Mouse (Mus musculus): ENCODE measurements around the gene Myl10. TPM values are rescaled to one million over a fixed set of nuclear protein-coding genes. Genes with fewer than 3 reads are reported as not detected.

Myl10 gene
- polyA plus RNA-seq, 1 experiment from 2014 or later, result not detected

DNA sequence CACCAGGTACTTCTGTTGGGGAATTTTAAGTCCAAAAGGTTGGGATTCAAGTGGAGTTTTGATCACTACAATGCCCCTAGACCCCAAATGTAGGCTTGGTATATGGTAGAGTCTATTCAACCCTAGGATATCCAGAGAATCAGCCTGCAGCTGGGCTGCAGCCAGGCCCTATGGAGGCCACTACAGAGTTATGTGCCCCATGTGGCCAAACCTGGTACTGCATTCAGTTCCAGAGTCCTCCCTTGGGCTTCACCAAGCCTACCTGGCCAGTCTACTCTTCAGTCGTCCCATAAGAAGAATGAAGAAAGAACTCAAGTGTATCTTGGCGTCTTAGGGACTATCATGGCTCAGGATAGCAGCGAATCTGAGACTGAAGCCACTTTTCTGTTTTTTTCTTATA lies 10.8 kb downstream of the Myl10 start:
- H3K27me3 ChIP-seq, result no peaks in the 10 kb centered on the region
- in situ Hi-C loops (cut with MboI; ENCODE audit: low pct_unique_long_range_greater_than_20kb), result no loop called here
- peak; percentile 87 for TF ChIP-seq CTCF (IDR thresholded peaks at IDR 0.05)
- ATAC-seq (peak; percentile 33), DNase-seq (ENCODE audit: low read depth, low spot score) (no peak)
- ChIA-PET CTCF (no interaction called here), POLR2A (no interaction called here)

- in situ Hi-C loops (cut with MboI; ENCODE audit: low pct_unique_long_range_greater_than_20kb), result no loop called here
- ChIA-PET POLR2A (no interaction called here), CTCF (interaction anchor here (0.9 kb wide), 1 partner anchor 41 kb away, joined by 3 read pairs; no protein-coding TSS in a partner anchor)
- DNase-seq (ENCODE audit: low read depth, low spot score), result no peak
- no peak for ATAC-seq
- no peak for TF ChIP-seq CTCF (IDR thresholded peaks at IDR 0.05)
- H3K27me3 ChIP-seq, result no peaks in the 10 kb centered on the region
These were observed 11.2 kb downstream of the Myl10 start for GRCm38 (mm10) chr5:136704151-136704550.

- CTCF ChIA-PET, result interaction anchor here (1.2 to 2.4 kb wide), 4 partner anchors 8 to 453 kb away, joined by 6 to 10 read pairs (median 6); no protein-coding TSS in a partner anchor
- TF ChIP-seq CTCF (IDR thresholded peaks at IDR 0.05), result peak; percentile 76
- DNase-seq (ENCODE audit: low read depth, low spot score) (no peak), ATAC-seq (no peak)
- POLR2A ChIA-PET, result interaction anchor here (1.2 kb wide), 1 partner anchor 13 kb away, joined by 3 read pairs; no protein-coding TSS in a partner anchor
- no peaks in the 10 kb centered on the region for H3K27me3 ChIP-seq
- in situ Hi-C loops (cut with MboI; ENCODE audit: low pct_unique_long_range_greater_than_20kb), result loop anchor here (5.0 kb wide), 1 partner anchor 47 kb away; no protein-coding TSS in a partner anchor
These were observed 12.6 kb downstream of the Myl10 start for GRCm38 (mm10) chr5:136705532-136705931.

DNA sequence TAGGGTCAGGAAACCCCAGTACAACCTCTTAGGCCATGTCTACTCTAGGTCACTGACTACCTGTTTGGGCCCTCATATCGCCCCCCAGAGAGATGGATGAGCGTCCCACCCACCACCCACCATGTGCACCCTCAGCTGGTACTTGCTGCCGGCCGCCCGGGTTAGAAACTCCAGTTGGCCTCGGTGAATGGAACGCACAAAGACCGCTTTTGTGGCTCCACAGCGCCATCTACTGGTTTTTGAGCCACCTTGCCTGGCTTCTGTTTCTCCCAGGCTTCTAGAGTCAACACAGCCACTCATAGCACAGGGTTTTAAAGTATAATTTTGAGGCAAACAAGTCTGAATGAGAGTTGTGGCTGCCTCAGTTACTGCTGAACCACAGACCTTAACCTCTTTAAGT lies 13.9 kb downstream of the Myl10 start:
- in situ Hi-C loops (cut with MboI; ENCODE audit: low pct_unique_long_range_greater_than_20kb), result loop anchor here (5.0 kb wide), 1 partner anchor 45 kb away; no protein-coding TSS in a partner anchor
- DNase-seq (ENCODE audit: low read depth, low spot score) (no peak), ATAC-seq (peak; percentile 38)
- ChIA-PET POLR2A (interaction anchor here (1.2 kb wide), 1 partner anchor 15 kb away, joined by 3 read pairs; no protein-coding TSS in a partner anchor), CTCF (interaction anchor here (0.7 to 2.4 kb wide), 14 partner anchors 9 to 507 kb away, joined by 3 to 10 read pairs (median 3); no protein-coding TSS in a partner anchor)
- peak; percentile 95 for TF ChIP-seq CTCF (IDR thresholded peaks at IDR 0.05)
- no peaks in the 10 kb centered on the region for H3K27me3 ChIP-seq

DNA sequence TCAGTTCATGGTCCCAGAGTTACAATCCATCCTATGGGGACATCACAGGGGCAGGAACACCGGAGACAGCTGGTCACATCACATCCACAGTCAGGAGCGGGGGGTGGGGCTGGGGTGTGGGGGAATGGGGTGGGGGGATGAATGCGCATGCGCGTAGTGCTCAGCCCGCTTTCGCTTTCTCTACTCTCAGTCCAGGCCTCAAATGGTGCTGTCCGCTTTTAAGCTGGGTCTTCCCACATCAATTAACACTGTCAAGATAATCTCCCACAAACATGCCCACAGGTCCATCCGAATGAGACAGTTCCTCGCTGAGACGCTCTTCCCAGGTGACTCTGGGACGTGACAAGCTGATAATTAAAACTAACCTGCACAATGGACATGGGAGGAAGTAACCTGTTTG lies 15.2 kb downstream of the Myl10 start:
- in situ Hi-C loops (cut with MboI; ENCODE audit: low pct_unique_long_range_greater_than_20kb), result loop anchor here (5.0 kb wide), 1 partner anchor 44 kb away; no protein-coding TSS in a partner anchor
- no peak for ATAC-seq

DNA sequence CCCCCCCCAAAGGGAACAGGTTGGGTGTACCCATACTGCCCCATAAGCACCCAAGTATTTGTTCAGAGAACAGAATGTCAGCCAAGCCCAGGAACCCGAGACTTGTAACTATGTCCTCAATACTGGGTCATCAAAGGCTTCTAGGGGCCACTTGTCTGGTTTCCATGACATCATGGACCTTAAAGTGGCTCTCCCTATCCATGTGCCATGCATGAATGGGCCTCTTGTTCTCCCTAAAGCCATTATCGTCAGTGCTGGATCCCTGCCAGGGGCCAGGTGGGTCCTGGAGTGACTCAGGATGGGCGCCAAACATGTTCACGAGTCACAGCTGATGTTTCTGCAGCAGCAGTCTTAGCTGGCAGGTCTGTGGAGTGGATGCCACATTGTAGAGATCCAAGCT lies 17.8 kb downstream of the Myl10 start:
- in situ Hi-C loops (cut with MboI; ENCODE audit: low pct_unique_long_range_greater_than_20kb), result no loop called here
- ChIA-PET POLR2A (no interaction called here), CTCF (no interaction called here)
- no peaks in the 10 kb centered on the region for H3K27me3 ChIP-seq
- ATAC-seq, result no peak
- DNase-seq (ENCODE audit: low read depth, low spot score), result no peak
- no peak for TF ChIP-seq CTCF (IDR thresholded peaks at IDR 0.05)

More for the DNA sequence above, 15.2 kb downstream of the Myl10 start:
- CTCF ChIA-PET, result no interaction called here
- no peaks in the 10 kb centered on the region for H3K27me3 ChIP-seq
- POLR2A ChIA-PET, result no interaction called here
- TF ChIP-seq CTCF (IDR thresholded peaks at IDR 0.05), result no peak
- no peak for DNase-seq (ENCODE audit: low read depth, low spot score)

DNA sequence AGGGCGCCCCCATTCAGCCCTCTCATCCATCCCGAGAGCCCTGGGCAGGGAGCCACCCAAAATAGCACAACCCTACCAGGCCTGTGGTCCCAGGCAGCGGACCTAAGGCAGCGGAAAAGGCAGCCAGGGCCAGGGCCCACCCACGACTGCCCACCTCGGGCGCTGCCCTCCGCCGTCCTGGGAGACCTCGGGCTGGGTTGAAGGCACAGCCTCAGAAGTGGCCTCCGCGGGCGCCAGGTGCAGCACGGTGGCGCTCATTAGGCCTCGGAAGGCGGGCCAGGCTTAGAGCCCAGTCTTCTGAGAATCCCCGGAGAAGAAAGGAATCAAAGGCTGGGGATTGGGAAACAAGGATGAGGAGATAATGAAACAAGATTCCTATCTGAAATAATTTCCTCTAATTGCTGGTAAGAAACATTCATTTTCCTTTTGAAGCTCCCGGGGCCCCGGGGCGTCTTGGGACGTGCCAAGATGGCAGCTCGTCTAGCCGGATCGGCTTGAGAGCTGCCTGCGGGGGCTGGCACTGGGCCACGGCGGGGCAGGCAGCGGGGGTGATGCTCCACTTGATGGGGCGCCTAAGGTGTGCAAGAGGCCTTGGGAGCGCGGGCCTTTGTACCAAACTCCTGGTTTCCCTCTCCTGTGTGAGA lies 21.4 kb downstream of the Myl10 start:
- no peaks in the 10 kb centered on the region for H3K27me3 ChIP-seq
- CTCF ChIA-PET, result no interaction called here
- in situ Hi-C loops (cut with MboI; ENCODE audit: low pct_unique_long_range_greater_than_20kb), result no loop called here
- POLR2A ChIA-PET, result no interaction called here
- DNase-seq (ENCODE audit: low read depth, low spot score) (no peak), ATAC-seq (no peak)
- TF ChIP-seq CTCF (IDR thresholded peaks at IDR 0.05), result no peak

DNA sequence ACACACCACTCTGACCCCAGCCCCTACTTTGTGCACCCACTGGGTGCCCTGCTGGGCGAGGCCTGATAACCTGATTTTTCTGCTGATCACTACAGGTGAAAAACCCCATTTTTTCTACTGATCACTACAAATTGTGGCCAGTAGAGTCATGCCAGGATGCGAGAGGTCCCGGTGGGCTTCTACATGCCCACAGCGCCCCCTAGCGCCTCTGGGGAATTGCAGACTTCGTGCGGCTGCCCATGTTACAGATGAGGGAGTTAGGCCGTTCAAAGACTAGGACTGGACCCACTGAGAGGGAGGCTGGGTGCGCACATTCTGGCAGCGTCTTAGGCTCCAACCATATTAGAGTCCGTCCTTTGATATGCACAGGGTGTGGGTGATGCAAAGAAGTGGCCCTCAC lies 21.9 kb downstream of the Myl10 start:
- TF ChIP-seq CTCF (IDR thresholded peaks at IDR 0.05), result no peak
- no peak for ATAC-seq
- ChIA-PET POLR2A (no interaction called here), CTCF (no interaction called here)
- in situ Hi-C loops (cut with MboI; ENCODE audit: low pct_unique_long_range_greater_than_20kb), result no loop called here
- DNase-seq (ENCODE audit: low read depth, low spot score), result no peak
- H3K27me3 ChIP-seq, result no peaks in the 10 kb centered on the region

DNA sequence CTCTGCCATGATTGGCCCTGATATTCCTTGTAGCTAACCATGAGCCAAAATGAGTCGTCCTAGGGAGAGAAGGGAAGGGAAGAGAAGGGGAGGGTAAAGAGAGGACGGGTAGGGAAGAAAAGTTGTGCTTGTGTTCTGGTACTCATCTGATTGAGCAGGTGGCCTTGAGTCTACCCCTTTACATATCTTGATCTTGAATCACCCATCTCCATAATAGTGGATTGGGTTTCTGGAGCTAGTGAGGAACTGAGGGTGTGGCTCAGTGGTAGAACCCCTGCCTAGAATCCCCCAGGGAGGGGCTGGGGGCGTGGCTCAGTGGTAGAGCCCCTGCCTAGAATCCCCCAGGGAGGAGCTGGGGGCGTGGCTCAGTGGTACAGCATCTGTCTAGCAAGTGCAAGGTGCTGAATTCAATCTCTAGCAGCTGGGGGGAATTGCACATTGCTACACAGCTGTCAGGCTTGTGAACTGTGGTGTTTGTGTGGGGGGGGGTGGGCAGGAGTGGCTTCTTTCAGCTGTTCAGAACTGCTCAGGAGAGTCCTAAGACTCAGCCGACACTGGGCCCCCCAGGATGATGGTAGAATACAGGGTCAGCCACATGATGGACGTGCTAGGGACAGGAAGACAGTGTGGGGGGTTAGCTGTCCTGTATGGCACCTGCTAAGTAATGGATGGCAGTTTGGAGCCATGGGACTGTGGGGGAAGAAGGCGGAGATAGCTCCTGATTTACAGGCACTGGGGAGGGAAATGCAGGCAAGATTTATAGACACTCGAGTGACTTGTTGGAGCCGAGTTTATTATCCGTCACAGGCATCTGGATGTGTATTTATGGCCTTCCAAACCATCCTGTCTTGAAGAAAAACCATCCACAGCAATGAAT lies 24.0 kb downstream of the Myl10 start:
- no peaks in the 10 kb centered on the region for H3K27me3 ChIP-seq

DNA sequence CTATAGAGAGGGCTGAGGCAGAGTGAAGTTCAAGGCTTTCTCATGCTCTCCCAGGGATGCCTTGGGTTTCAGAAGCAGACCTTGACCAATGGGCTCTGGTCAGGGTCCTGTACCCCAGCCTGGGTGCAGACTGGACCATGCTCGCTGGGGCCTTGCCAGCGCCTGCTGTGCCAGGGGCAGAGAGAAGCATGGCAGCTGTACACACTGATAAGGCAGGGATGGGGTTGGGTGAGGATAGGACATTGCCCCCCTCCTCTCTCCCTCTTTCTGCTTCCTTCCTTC lies 24.6 kb downstream of the Myl10 start:
- in situ Hi-C loops (cut with MboI; ENCODE audit: low pct_unique_long_range_greater_than_20kb), result no loop called here
- CTCF ChIA-PET, result interaction anchor here (1.0 kb wide), 1 partner anchor 11 kb away, joined by 3 read pairs; no protein-coding TSS in a partner anchor
- ATAC-seq (no peak), DNase-seq (ENCODE audit: low read depth, low spot score) (no peak)
- POLR2A ChIA-PET, result no interaction called here
- no peaks in the 10 kb centered on the region for H3K27me3 ChIP-seq
- no peak for TF ChIP-seq CTCF (IDR thresholded peaks at IDR 0.05)

More for the DNA sequence above, 24.0 kb downstream of the Myl10 start:
- ATAC-seq, result no peak
- in situ Hi-C loops (cut with MboI; ENCODE audit: low pct_unique_long_range_greater_than_20kb), result no loop called here
- no peak for DNase-seq (ENCODE audit: low read depth, low spot score)
- no peak for TF ChIP-seq CTCF (IDR thresholded peaks at IDR 0.05)
- POLR2A ChIA-PET, result no interaction called here
- CTCF ChIA-PET, result interaction anchor here (0.8 to 1.0 kb wide), 2 partner anchors 11 to 62 kb away, joined by 3 read pairs; no protein-coding TSS in a partner anchor

- no peaks in the 10 kb centered on the region for H3K27me3 ChIP-seq
- TF ChIP-seq CTCF (IDR thresholded peaks at IDR 0.05), result no peak
- ATAC-seq (no peak), DNase-seq (ENCODE audit: low read depth, low spot score) (no peak)
- in situ Hi-C loops (cut with MboI; ENCODE audit: low pct_unique_long_range_greater_than_20kb), result no loop called here
- POLR2A ChIA-PET, result no interaction called here
- CTCF ChIA-PET, result no interaction called here
These were observed 25.7 kb downstream of the Myl10 start for GRCm38 (mm10) chr5:136718656-136719055.
